Mouse (Mus musculus) heart, postnatal 0 days (tissue): ENCODE results near the gene Kndc1.

Experiments
- CTCF ChIP-seq: IDR thresholded peaks from 2 replicates; pipeline ENCODE4 v1.5.1; 2016; ENCODE audit warnings: antibody characterized with exemption, control low read depth, low read depth
- EP300 ChIP-seq: IDR thresholded peaks from 2 replicates; pipeline ENCODE4 v1.6.1; 2016; ENCODE audit warnings: antibody characterized with exemption, low read depth

GRCm38 (mm10) chr7:139861411-139861810, 33.1 kb upstream of the Kndc1 start:
- TF ChIP-seq CTCF, result peak; percentile 88
- TF ChIP-seq EP300, result no peak
